Mouse (Mus musculus) hindbrain, embryonic 14.5 days (tissue): ENCODE results near the gene Phb2. TPM values are rescaled to one million over a fixed set of nuclear protein-coding genes. Genes with fewer than 3 reads are reported as not detected.
A peak's percentile ranks its signal among the peaks of the same experiment; 100 is the strongest.

Source experiments
- ATAC-seq: fragments of 200-750 bp; cut with Nextera tagmentation; 2 replicates; pipeline ENCODE4 v1.8.0; 2017; ENCODE audit warnings: moderate number of reproducible peaks, mild to moderate bottlenecking, moderate TSS enrichment, moderate library complexity; ENCODE audit not compliant: low FRiP score
- DNase-seq: peaks from one replicate; pipeline ENCODE4 v3.0.0-alpha.2; 2015; ENCODE audit warnings: low spot score
- H3K27ac ChIP-seq: fragments of 300-500 bp; sonication (generic); 2 replicates; pipeline ENCODE4 v1.5.1; 2014; ENCODE audit warnings: mild to moderate bottlenecking, moderate library complexity
- H3K27me3 ChIP-seq: fragments of 300-500 bp; sonication (generic); 2 replicates; pipeline ENCODE4 v1.6.1; 2014; ENCODE audit warnings: mild to moderate bottlenecking, low read length, mixed read lengths; ENCODE audit not compliant: control insufficient read depth, insufficient read depth
- H3K36me3 ChIP-seq: fragments of 300-500 bp; sonication (generic); replicated peaks from 2 replicates; pipeline ENCODE4 v1.6.1; 2014; ENCODE audit not compliant: control insufficient read depth, insufficient read depth
- H3K4me1 ChIP-seq: fragments of 300-500 bp; sonication (generic); replicated peaks from 2 replicates; pipeline ENCODE4 v1.6.1; 2014; ENCODE audit warnings: antibody characterized with exemption, low read length, mixed read lengths; ENCODE audit not compliant: control insufficient read depth, insufficient read depth
- H3K4me2 ChIP-seq: fragments of 300-500 bp; sonication (generic); replicated peaks from 2 replicates; pipeline ENCODE4 v1.6.1; 2014; ENCODE audit warnings: mild to moderate bottlenecking, moderate library complexity
- H3K4me3 ChIP-seq: fragments of 300-500 bp; sonication (generic); replicated peaks from 2 replicates; pipeline ENCODE4 v1.5.1; 2014; ENCODE audit warnings: mild to moderate bottlenecking, low read length
- H3K9ac ChIP-seq: fragments of 300-500 bp; sonication (generic); 2 replicates; pipeline ENCODE4 v1.6.1; 2014
- H3K9me3 ChIP-seq: fragments of 300-500 bp; sonication (generic); 2 replicates; pipeline ENCODE4 v1.6.1; 2016; ENCODE audit warnings: low read length; ENCODE audit not compliant: control insufficient read depth
- WGBS: fragments of 180-500 bp; shearing (Covaris S2); extraction: QIAGEN DNeasy Blood & Tissue Kit; methylation state at CpG from one replicate; pipeline ENCODE4 v1.1.7; 2014; 5-methylcytosine and 5-hydroxymethylcytosine counted together
- polyA plus RNA-seq: library from polyadenylated mRNA; unstranded; fragments of >200 nt; fragmentation: Nextera tagmentation; extraction: Ambion mirVana; gene quantifications from 2 replicates; pipeline ENCODE4 v1.2.1, GENCODE M21; 2014

Phb2 gene
- polyA plus RNA-seq, 1 experiment from 2014 or later = 242 TPM

- Histone ChIP-seq H3K4me1 (peaks cover 31% of the 10 kb centered on the region), H3K27me3 (no peaks in the 10 kb centered on the region), H3K9ac (peak within 1 kb of the TSS; percentile 96), H3K4me3 (peak within 1 kb of the TSS; percentile 73), H3K4me2 (peak within 1 kb of the TSS; percentile 83), H3K36me3 (peaks cover 30% of the 10 kb centered on the region), H3K9me3 (no peaks in the 10 kb centered on the region), H3K27ac (peak within 1 kb of the TSS; percentile 98)
- ATAC-seq (peak; percentile 78), DNase-seq (peak; percentile 88)
- under 1% methylated on average over 41 of the region's 41 CpGs for WGBS
These were observed 29.0 kb downstream of the Phb2 start, which contains the start of gene Grcc10 for GRCm38 (mm10) chr6:124740888-124741761. Gene Grcc10 (minus strand): TSS chr6:124741374.

DNA sequence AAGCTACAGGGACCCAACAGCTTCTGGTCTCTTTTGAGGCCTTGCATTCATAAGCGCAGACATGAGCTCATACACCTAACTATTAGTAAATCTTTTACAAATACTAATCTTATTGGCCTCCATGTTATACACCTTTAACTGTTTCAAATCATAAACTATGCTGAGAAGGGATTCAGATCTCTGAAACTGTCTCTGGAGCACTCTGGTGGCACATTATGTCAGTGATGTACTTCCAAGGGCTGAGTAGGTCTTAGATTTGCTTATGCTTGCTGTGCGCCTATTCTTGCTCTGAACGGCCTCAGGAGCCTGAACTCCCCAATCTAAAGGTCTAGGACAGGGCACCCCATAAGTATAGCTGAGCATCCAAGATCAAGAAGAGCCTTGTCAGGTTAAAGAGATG is 29.7 kb downstream of the Phb2 start:
- Histone ChIP-seq H3K4me1 (peaks cover 36% of the 10 kb centered on the region), H3K36me3 (peaks cover 35% of the 10 kb centered on the region), H3K9me3 (no peaks in the 10 kb centered on the region), H3K4me2 (peak overlapping the region; percentile 83), H3K4me3 (peak overlapping the region; percentile 73), H3K9ac (peak overlapping the region; percentile 96), H3K27ac (peak overlapping the region; percentile 98), H3K27me3 (no peaks in the 10 kb centered on the region)
- no peak for DNase-seq
- ATAC-seq = no peak
- WGBS = 76% methylated on average over 3 of the region's 3 CpGs

- H3K4me2 ChIP-seq = no peak overlapping the region
- H3K9ac ChIP-seq = 0 out of 2 replicates have a peak overlapping the region, but pooled peaks have one; percentile 18
- peaks cover 47% of the 10 kb centered on the region for H3K36me3 ChIP-seq
- no peak for DNase-seq
- WGBS = 88% methylated on average over 15 of the region's 15 CpGs
- no peak for ATAC-seq
- H3K27me3 ChIP-seq = no peaks in the 10 kb centered on the region
- H3K4me1 ChIP-seq = peaks cover 36% of the 10 kb centered on the region
- no peak overlapping the region for H3K27ac ChIP-seq
- no peaks in the 10 kb centered on the region for H3K9me3 ChIP-seq
- H3K4me3 ChIP-seq = no peak overlapping the region
These were observed 30.8 kb downstream of the Phb2 start for GRCm38 (mm10) chr6:124742839-124743514.

DNA sequence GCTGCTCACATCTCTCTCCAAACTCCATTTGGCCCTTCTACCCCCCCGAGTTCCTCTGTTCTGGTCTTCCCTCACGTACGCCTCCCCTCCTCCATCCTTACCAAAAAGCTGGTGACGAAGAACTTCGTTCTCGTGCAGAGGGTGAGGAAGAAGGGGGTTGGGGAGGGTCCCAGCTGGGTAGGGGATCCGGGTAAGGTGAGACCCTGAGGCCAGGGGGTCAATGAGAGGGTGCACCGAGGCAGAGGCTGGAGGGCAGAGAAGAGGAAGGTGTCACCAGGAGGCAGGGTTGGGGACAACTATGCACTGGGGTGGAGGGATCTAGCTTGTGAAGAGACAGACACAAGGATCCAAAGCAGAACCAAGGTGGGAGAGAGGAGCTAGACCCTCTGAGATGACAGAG is 31.5 kb downstream of the Phb2 start:
- Histone ChIP-seq H3K4me3 (no peak overlapping the region), H3K9me3 (no peaks in the 10 kb centered on the region), H3K36me3 (peaks cover 53% of the 10 kb centered on the region), H3K9ac (0 out of 2 replicates have a peak overlapping the region, but pooled peaks have one; percentile 18), H3K4me1 (peaks cover 35% of the 10 kb centered on the region), H3K27me3 (no peaks in the 10 kb centered on the region), H3K4me2 (no peak overlapping the region), H3K27ac (no peak overlapping the region)
- ATAC-seq (no peak), DNase-seq (no peak)
- 89% methylated on average over 8 of the region's 8 CpGs for WGBS

DNA sequence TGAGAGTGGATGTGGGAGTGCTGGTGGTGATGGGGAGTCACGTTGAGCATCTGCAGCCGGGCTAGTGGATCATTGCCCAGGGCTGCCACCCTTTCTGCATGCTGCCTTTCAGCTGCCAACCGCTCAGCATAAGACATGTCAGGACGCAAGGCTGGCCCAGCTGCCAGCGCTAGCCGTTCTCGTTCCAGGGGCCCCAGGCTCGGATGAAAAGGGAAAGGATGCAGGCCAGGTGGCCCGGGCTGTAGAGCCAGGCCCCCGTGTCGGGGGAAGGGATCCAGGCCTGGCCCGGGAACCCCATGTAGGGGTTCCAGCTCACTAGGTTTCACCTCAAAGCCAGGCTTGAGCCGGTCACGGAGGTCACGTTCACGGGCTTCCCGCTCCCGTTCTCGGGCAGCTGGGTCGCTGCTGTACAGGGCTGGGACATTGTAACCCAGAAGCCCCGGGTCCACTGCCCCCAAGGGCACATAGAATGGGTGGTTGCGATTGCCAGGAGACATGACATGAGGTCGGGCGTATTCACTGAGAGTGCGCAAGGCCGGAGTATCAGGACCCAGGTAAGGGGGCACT is 32.7 kb downstream of the Phb2 start:
- Histone ChIP-seq H3K27ac (peak overlapping the region; percentile 90), H3K27me3 (no peaks in the 10 kb centered on the region), H3K36me3 (peaks cover 65% of the 10 kb centered on the region), H3K4me3 (0 out of 2 replicates have a peak overlapping the region, but pooled peaks have one; percentile 40), H3K9me3 (no peaks in the 10 kb centered on the region), H3K4me2 (peak overlapping the region; percentile 94), H3K9ac (peak overlapping the region; percentile 29; the same call in 1 of the 2 replicates), H3K4me1 (peaks cover 23% of the 10 kb centered on the region)
- DNase-seq = no peak
- WGBS = 71% methylated on average over 26 of the region's 26 CpGs
- no peak for ATAC-seq

DNA sequence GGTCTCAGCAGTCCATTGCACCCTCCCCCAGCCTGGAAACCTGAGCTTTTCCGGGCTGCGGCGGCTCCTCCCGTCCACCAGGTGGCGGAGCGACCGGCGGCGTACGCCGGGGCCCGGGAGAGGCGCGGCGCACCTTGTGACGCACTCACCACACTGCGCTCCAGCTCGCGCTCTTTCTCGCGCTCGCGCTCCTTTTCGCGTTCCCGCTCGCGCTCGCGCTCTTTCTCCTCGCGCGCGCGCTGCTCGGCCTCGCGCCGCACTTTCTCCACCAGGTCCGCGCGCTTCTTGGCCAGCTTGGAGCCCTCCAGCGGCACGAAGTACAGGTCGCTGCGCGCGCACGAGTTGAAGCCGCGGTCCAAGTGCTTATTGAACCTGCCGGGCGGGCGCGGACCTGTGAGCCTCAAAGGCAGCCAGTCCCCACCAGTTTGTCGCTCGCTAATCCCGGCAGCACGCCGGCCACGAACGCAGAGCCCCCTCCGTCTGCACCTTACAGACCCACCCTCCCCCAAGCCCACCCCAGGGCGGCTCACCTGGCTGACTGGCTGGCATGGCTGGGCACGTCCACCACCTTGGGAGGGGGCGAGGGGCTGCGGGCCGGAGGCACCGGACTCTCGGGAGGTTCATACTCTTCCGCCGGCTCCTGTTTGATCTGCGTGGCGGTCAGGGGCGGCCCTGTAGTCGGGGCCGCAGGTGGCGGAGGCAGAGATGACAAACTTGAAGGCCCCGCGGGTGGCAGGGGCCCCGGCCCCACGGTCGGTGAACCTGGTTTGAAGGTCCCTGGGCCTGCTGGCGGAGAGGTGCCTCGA is 33.6 kb downstream of the Phb2 start:
- H3K27me3 ChIP-seq = no peaks in the 10 kb centered on the region
- ATAC-seq = peak; percentile 88
- under 1% methylated on average over 85 of the region's 85 CpGs for WGBS
- H3K9me3 ChIP-seq = no peaks in the 10 kb centered on the region
- peak overlapping the region; percentile 80 for H3K9ac ChIP-seq
- H3K4me2 ChIP-seq = peak overlapping the region; percentile 94
- H3K27ac ChIP-seq = peak overlapping the region; percentile 90
- DNase-seq = peak; percentile 97
- peaks cover 18% of the 10 kb centered on the region for H3K4me1 ChIP-seq
- peaks cover 67% of the 10 kb centered on the region for H3K36me3 ChIP-seq
- H3K4me3 ChIP-seq = peak overlapping the region; percentile 40

- DNase-seq = no peak
- peak overlapping the region; percentile 80 for H3K9ac ChIP-seq
- peak overlapping the region; percentile 40 for H3K4me3 ChIP-seq
- H3K27me3 ChIP-seq = no peaks in the 10 kb centered on the region
- peaks cover 18% of the 10 kb centered on the region for H3K4me1 ChIP-seq
- 11% methylated on average over 8 of the region's 8 CpGs for WGBS
- H3K4me2 ChIP-seq = peak overlapping the region; percentile 94
- ATAC-seq = no peak
- peaks cover 71% of the 10 kb centered on the region for H3K36me3 ChIP-seq
- peak overlapping the region; percentile 90 for H3K27ac ChIP-seq
- no peaks in the 10 kb centered on the region for H3K9me3 ChIP-seq
These were observed 34.1 kb downstream of the Phb2 start for GRCm38 (mm10) chr6:124746296-124746605.

GRCm38 (mm10) chr6:124746654-124747632 is 34.8 kb downstream of the Phb2 start:
- Histone ChIP-seq H3K36me3 (peaks cover 74% of the 10 kb centered on the region), H3K27ac (peak overlapping the region; percentile 90; the same call in 1 of the 2 replicates), H3K4me3 (peak overlapping the region; percentile 40; the same call in 1 of the 2 replicates)

More at GRCm38 (mm10) chr6:124746654-124747632, 34.8 kb downstream of the Phb2 start:
- H3K9ac ChIP-seq = peak overlapping the region; percentile 80; the same call in 1 of the 2 replicates
- WGBS = 82% methylated on average over 7 of the region's 7 CpGs
- no peak for ATAC-seq
- no peaks in the 10 kb centered on the region for H3K9me3 ChIP-seq
- no peak for DNase-seq
- peak overlapping the region; percentile 94; the same call in 1 of the 2 replicates for H3K4me2 ChIP-seq
- H3K4me1 ChIP-seq = peaks cover 14% of the 10 kb centered on the region
- H3K27me3 ChIP-seq = no peaks in the 10 kb centered on the region
